Mouse (Mus musculus) lung, embryonic 14.5 days (tissue): ENCODE data around the gene Bloc1s6. TPM values are rescaled to one million over a fixed set of nuclear protein-coding genes. Genes with fewer than 3 reads are reported as not detected.

Source experiments
- ATAC-seq: fragments of 200-750 bp; cut with Nextera tagmentation; 2 replicates; pipeline ENCODE4 v1.8.0; 2017; ENCODE audit warnings: mild to moderate bottlenecking, moderate TSS enrichment, moderate library complexity; ENCODE audit not compliant: insufficient read depth
- DNase-seq: peaks from one replicate; pipeline ENCODE4 v3.0.0-alpha.2; 2015
- H3K27ac ChIP-seq: fragments of 300-500 bp; sonication (generic); 2 replicates; pipeline ENCODE4 v1.5.1; 2014; ENCODE audit warnings: low read depth, mild to moderate bottlenecking, moderate library complexity
- H3K27me3 ChIP-seq: fragments of 300-500 bp; sonication (generic); 2 replicates; pipeline ENCODE4 v1.6.1; 2014; ENCODE audit warnings: low read length, control low read depth; ENCODE audit not compliant: insufficient read depth
- H3K36me3 ChIP-seq: fragments of 300-500 bp; sonication (generic); 2 replicates; pipeline ENCODE4 v1.6.1; 2014; ENCODE audit warnings: control low read depth; ENCODE audit not compliant: insufficient read depth
- H3K4me1 ChIP-seq: fragments of 300-500 bp; sonication (generic); 2 replicates; pipeline ENCODE4 v1.6.1; 2014; ENCODE audit warnings: antibody characterized with exemption, control low read depth; ENCODE audit not compliant: insufficient read depth
- H3K4me2 ChIP-seq: fragments of 300-500 bp; sonication (generic); 2 replicates; pipeline ENCODE4 v1.6.1; 2014; ENCODE audit warnings: mild to moderate bottlenecking
- H3K4me3 ChIP-seq: fragments of 300-500 bp; sonication (generic); 2 replicates; pipeline ENCODE4 v1.5.1; 2014; ENCODE audit warnings: low read depth, low read length
- H3K9ac ChIP-seq: fragments of 300-500 bp; sonication (generic); 2 replicates; pipeline ENCODE4 v1.6.1; 2014
- H3K9me3 ChIP-seq: fragments of 300-500 bp; sonication (generic); 2 replicates; pipeline ENCODE4 v1.6.1; 2016; ENCODE audit warnings: low read depth, low read length, control low read depth
- CTCF ChIP-seq: IDR thresholded peaks from 2 replicates; pipeline ENCODE4 v1.5.1; 2016; ENCODE audit warnings: antibody characterized with exemption, low read depth
- WGBS: fragments of 180-500 bp; shearing (Covaris S2); extraction: QIAGEN DNeasy Blood & Tissue Kit; methylation state at CpG from one replicate; pipeline ENCODE4 v1.1.7; 2014; 5-methylcytosine and 5-hydroxymethylcytosine counted together
- polyA plus RNA-seq: library from polyadenylated mRNA; unstranded; fragments of >200 nt; fragmentation: Nextera tagmentation; extraction: Ambion mirVana; gene quantifications from 2 replicates; pipeline ENCODE4 v1.2.1, GENCODE M21; 2014

Gene Bloc1s6
- 40.6 and 43.3 TPM in 2 replicates for polyA plus RNA-seq

GRCm38 (mm10) chr2:122737894-122738830 is at the start of gene Bloc1s6:
Bloc1s6 (plus strand) TSS chr2:122738503.
- H3K4me3 ChIP-seq: peak within 1 kb of the TSS; percentile 81
- peaks cover 5% of the 10 kb centered on the region; the same call in 1 of the 2 replicates for H3K36me3 ChIP-seq
- no peaks in the 10 kb centered on the region for H3K9me3 ChIP-seq
- WGBS: under 1% methylated on average over 54 of the region's 59 CpGs
- no peaks in the 10 kb centered on the region for H3K27me3 ChIP-seq
- H3K4me1 ChIP-seq: no peaks in the 10 kb centered on the region
- DNase-seq: peak; percentile 98
- H3K9ac ChIP-seq: peak within 1 kb of the TSS; percentile 89
- H3K27ac ChIP-seq: peak within 1 kb of the TSS; percentile 94
- no peak for TF ChIP-seq CTCF
- ATAC-seq: peak; percentile 97
- H3K4me2 ChIP-seq: peak within 1 kb of the TSS; percentile 80

GRCm38 (mm10) chr2:122697526-122697925 is 40.8 kb upstream of the Bloc1s6 start:
- H3K4me3 ChIP-seq: no peak overlapping the region
- H3K27me3 ChIP-seq: no peaks in the 10 kb centered on the region
- no peak for ATAC-seq
- no peak overlapping the region for H3K9ac ChIP-seq
- H3K4me1 ChIP-seq: 0 out of 2 replicates have a peak, but pooled peaks cover 4% of the 10 kb centered on the region
- no peak overlapping the region for H3K27ac ChIP-seq
- WGBS: 81% methylated on average over 2 of the region's 2 CpGs
- H3K4me2 ChIP-seq: no peak overlapping the region
- no peaks in the 10 kb centered on the region for H3K9me3 ChIP-seq
- H3K36me3 ChIP-seq: no peaks in the 10 kb centered on the region
- no peak for DNase-seq
- no peak for TF ChIP-seq CTCF

- 47% methylated on average over 8 of the region's 8 CpGs for WGBS
- H3K36me3 ChIP-seq: no peaks in the 10 kb centered on the region
- H3K9me3 ChIP-seq: no peaks in the 10 kb centered on the region
- H3K27ac ChIP-seq: no peak overlapping the region
- TF ChIP-seq CTCF: no peak
- ATAC-seq (no peak), DNase-seq (no peak)
- 0 out of 2 replicates have a peak, but pooled peaks cover 4% of the 10 kb centered on the region for H3K4me1 ChIP-seq
- peak overlapping the region; percentile 71; the same call in 1 of the 2 replicates for H3K9ac ChIP-seq
- H3K27me3 ChIP-seq: no peaks in the 10 kb centered on the region
- H3K4me3 ChIP-seq: peak overlapping the region; percentile 73
- peak overlapping the region; percentile 82 for H3K4me2 ChIP-seq
Observed at GRCm38 (mm10) chr2:122701012-122701411, 37.3 kb upstream of the Bloc1s6 start.

- H3K9ac ChIP-seq: peak overlapping the region; percentile 71
- H3K4me2 ChIP-seq: peak overlapping the region; percentile 82
- H3K36me3 ChIP-seq: no peaks in the 10 kb centered on the region
- TF ChIP-seq CTCF: no peak
- 0 out of 2 replicates have a peak, but pooled peaks cover 4% of the 10 kb centered on the region for H3K4me1 ChIP-seq
- H3K9me3 ChIP-seq: no peaks in the 10 kb centered on the region
- DNase-seq (no peak), ATAC-seq (no peak)
- no peak overlapping the region for H3K27ac ChIP-seq
- H3K27me3 ChIP-seq: no peaks in the 10 kb centered on the region
- H3K4me3 ChIP-seq: peak overlapping the region; percentile 73
- 1% methylated on average over 15 of the region's 15 CpGs for WGBS
Observed at GRCm38 (mm10) chr2:122701871-122702180, 36.5 kb upstream of the Bloc1s6 start.

- no peaks in the 10 kb centered on the region for H3K36me3 ChIP-seq
- H3K4me2 ChIP-seq: peak within 1 kb of the TSS; percentile 82
- H3K9me3 ChIP-seq: no peaks in the 10 kb centered on the region
- peak within 1 kb of the TSS; percentile 73 for H3K4me3 ChIP-seq
- DNase-seq (peak; percentile 92), ATAC-seq (peak; percentile 99)
- H3K27me3 ChIP-seq: no peaks in the 10 kb centered on the region
- no peak for TF ChIP-seq CTCF
- peak within 1 kb of the TSS; percentile 71 for H3K9ac ChIP-seq
- H3K4me1 ChIP-seq: 0 out of 2 replicates have a peak, but pooled peaks cover 4% of the 10 kb centered on the region
- under 1% methylated on average over 94 of the region's 111 CpGs for WGBS
- H3K27ac ChIP-seq: peak within 1 kb of the TSS; percentile 24; the same call in 1 of the 2 replicates
Observed at GRCm38 (mm10) chr2:122702181-122703036, 35.9 kb upstream of the Bloc1s6 start, which contains the start of gene Slc30a4. Slc30a4 (minus strand) TSS chr2:122702663.

GRCm38 (mm10) chr2:122704572-122704971 is 33.7 kb upstream of the Bloc1s6 start:
- DNase-seq (no peak), ATAC-seq (no peak)
- 0 out of 2 replicates have a peak, but pooled peaks cover 4% of the 10 kb centered on the region for H3K4me1 ChIP-seq
- no peak overlapping the region for H3K27ac ChIP-seq
- WGBS: 66% methylated on average over 2 of the region's 2 CpGs
- H3K9ac ChIP-seq: no peak overlapping the region
- no peak for TF ChIP-seq CTCF
- no peak overlapping the region for H3K4me3 ChIP-seq
- no peaks in the 10 kb centered on the region for H3K9me3 ChIP-seq
- H3K27me3 ChIP-seq: no peaks in the 10 kb centered on the region
- H3K4me2 ChIP-seq: no peak overlapping the region
- no peaks in the 10 kb centered on the region for H3K36me3 ChIP-seq

- Histone ChIP-seq H3K4me2 (no peak overlapping the region), H3K4me1 (no peaks in the 10 kb centered on the region), H3K36me3 (no peaks in the 10 kb centered on the region), H3K27me3 (no peaks in the 10 kb centered on the region), H3K9me3 (no peaks in the 10 kb centered on the region), H3K27ac (no peak overlapping the region), H3K4me3 (no peak overlapping the region), H3K9ac (no peak overlapping the region)
- TF ChIP-seq CTCF: no peak
- ATAC-seq: no peak
- peak; percentile 5 for DNase-seq
- WGBS: 41% methylated on average over 3 of the region's 3 CpGs
Observed at GRCm38 (mm10) chr2:122708080-122708479, 30.2 kb upstream of the Bloc1s6 start.
